Mouse (Mus musculus): ENCODE measurements around the gene Prdm11. TPM values are rescaled to one million over a fixed set of nuclear protein-coding genes. Genes with fewer than 3 reads are reported as not detected.
A peak's percentile ranks its signal among the peaks of the same experiment; 100 is the strongest.

The Prdm11 gene
- polyA plus RNA-seq, 1 experiment from 2014 or later: 7.2 TPM

DNA sequence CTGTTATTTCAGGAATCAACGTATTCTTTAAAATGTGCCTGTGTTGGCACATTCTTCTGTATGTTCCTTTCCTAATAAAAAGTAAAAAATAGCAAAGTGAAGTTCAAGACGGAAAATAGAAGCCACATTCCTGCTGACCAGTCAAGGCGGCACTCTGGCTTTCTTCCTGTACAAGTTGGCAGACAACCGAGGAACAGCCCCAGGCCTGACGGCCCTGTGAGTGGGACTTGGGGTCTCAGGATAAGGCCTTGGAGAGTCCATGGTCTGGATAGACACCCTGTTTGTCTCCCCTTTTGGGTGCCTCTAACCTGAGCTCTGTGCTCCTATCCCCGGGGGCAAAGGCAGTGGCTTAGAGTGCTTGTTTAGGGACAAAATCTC lies 30.6 kb upstream of the Prdm11 start:
- no peak overlapping the region for H3K4me3 ChIP-seq
- H3K27ac ChIP-seq: no peak overlapping the region
- H3K9me3 ChIP-seq: no peaks in the 10 kb centered on the region
- H3K4me1 ChIP-seq: peaks cover 9% of the 10 kb centered on the region
- H3K9ac ChIP-seq: no peak overlapping the region
- H3K27me3 ChIP-seq: peaks cover 7% of the 10 kb centered on the region; the same call in 1 of the 2 replicates
- no peaks in the 10 kb centered on the region for H3K36me3 ChIP-seq
- no peak for ATAC-seq (ENCODE audit: borderline replicate concordance, extremely low read depth, low FRiP score, low TSS enrichment)
- no peak overlapping the region for H3K4me2 ChIP-seq
- WGBS: 55% methylated on average over 6 of the region's 6 CpGs

- Histone ChIP-seq H3K9me3 (no peaks in the 10 kb centered on the region), H3K4me3 (no peak overlapping the region), H3K4me1 (peaks cover 3% of the 10 kb centered on the region), H3K4me2 (no peak overlapping the region), H3K36me3 (no peaks in the 10 kb centered on the region), H3K9ac (no peak overlapping the region), H3K27me3 (peaks cover 7% of the 10 kb centered on the region; the same call in 1 of the 2 replicates), H3K27ac (no peak overlapping the region)
- no peak for ATAC-seq (ENCODE audit: borderline replicate concordance, extremely low read depth, low FRiP score, low TSS enrichment)
- 36% methylated on average over 15 of the region's 15 CpGs for WGBS
Observed at GRCm38 (mm10) chr2:93075738-93076577, 30.0 kb upstream of the Prdm11 start.

DNA sequence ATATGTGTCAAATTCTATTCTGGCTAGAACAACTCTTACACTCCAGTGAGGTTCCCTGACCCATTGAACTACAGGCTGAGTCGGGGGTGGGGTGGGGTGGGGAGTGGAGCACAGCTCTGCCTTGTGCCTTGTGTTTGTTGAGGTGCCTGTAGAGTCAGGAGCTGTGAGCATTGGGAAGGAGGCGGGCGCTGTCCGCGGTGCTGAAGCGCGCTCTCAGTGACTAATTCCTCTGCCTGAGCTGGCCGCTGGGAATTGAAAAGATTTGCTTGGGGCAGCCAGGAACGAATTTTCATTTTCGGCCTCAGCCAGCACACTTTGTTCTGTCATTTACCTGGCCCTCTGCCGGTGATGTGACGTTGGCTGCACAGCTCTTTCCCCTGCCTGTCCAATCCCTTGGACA lies 25.7 kb upstream of the Prdm11 start:
- H3K9me3 ChIP-seq: no peaks in the 10 kb centered on the region
- peaks cover 7% of the 10 kb centered on the region; the same call in 1 of the 2 replicates for H3K27me3 ChIP-seq
- H3K4me2 ChIP-seq: no peak overlapping the region
- H3K4me1 ChIP-seq: 0 out of 2 replicates have a peak, but pooled peaks cover 2% of the 10 kb centered on the region
- no peak for ATAC-seq (ENCODE audit: borderline replicate concordance, extremely low read depth, low FRiP score, low TSS enrichment)
- H3K27ac ChIP-seq: no peak overlapping the region
- no peaks in the 10 kb centered on the region for H3K36me3 ChIP-seq
- 3% methylated on average over 12 of the region's 12 CpGs for WGBS
- H3K9ac ChIP-seq: no peak overlapping the region
- no peak overlapping the region for H3K4me3 ChIP-seq

- no peak overlapping the region for H3K27ac ChIP-seq
- no peak overlapping the region for H3K9ac ChIP-seq
- H3K4me3 ChIP-seq: no peak overlapping the region
- ATAC-seq (ENCODE audit: borderline replicate concordance, extremely low read depth, low FRiP score, low TSS enrichment): no peak
- no peaks in the 10 kb centered on the region for H3K4me1 ChIP-seq
- H3K27me3 ChIP-seq: peaks cover 7% of the 10 kb centered on the region; the same call in 1 of the 2 replicates
- H3K4me2 ChIP-seq: no peak overlapping the region
- H3K9me3 ChIP-seq: no peaks in the 10 kb centered on the region
- WGBS: 27% methylated on average over 2 of the region's 2 CpGs
- H3K36me3 ChIP-seq: no peaks in the 10 kb centered on the region
Observed at GRCm38 (mm10) chr2:93068942-93069341, 23.0 kb upstream of the Prdm11 start.

DNA sequence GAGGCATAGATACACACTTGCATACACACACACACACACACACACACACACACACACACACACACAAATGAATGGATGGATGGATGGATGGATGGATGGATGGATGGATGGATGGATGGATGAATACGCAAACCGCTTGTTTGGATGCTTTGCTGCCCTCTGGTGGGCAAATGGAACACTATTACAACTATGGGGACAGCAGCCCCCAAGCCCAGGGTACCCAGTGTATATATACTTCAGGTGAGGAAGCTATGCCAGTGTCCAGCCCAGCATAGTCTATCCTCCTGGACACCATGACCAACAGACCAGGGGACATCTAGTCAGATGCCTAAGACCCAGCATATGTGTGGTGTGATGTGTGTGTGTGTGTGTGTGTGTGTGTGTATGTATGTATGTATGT lies 17.4 kb upstream of the Prdm11 start:
- no peaks in the 10 kb centered on the region for H3K36me3 ChIP-seq
- ATAC-seq (ENCODE audit: borderline replicate concordance, extremely low read depth, low FRiP score, low TSS enrichment): no peak
- no peak overlapping the region for H3K27ac ChIP-seq
- 15% methylated on average over 2 of the region's 2 CpGs for WGBS
- no peak overlapping the region for H3K4me3 ChIP-seq
- no peak overlapping the region for H3K4me2 ChIP-seq
- H3K4me1 ChIP-seq: no peaks in the 10 kb centered on the region
- no peaks in the 10 kb centered on the region for H3K9me3 ChIP-seq
- no peaks in the 10 kb centered on the region for H3K27me3 ChIP-seq
- H3K9ac ChIP-seq: no peak overlapping the region

DNA sequence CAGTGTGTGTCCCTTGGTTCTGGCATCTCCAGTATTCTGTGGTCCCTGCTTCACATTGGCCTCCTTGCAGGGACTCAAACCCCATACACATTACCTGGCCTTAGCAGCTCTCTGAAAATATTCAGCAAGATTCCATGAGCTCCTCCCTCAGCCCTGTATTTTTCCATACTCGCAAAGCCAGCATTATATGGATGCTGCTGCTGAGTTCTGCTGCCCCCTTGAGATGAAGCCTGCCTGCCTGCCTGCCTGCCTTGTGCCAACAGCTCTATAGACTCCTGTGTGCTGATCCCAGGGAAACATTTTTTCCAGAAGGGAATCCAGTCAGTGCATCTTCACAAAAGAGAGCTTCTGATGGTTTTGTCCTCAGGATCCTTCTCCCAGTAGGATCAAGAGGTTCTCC lies 5.9 kb upstream of the Prdm11 start:
- Histone ChIP-seq H3K36me3 (no peaks in the 10 kb centered on the region), H3K4me1 (peaks cover 9% of the 10 kb centered on the region), H3K27me3 (no peaks in the 10 kb centered on the region), H3K27ac (no peak overlapping the region), H3K4me3 (no peak overlapping the region), H3K4me2 (no peak overlapping the region), H3K9ac (no peak overlapping the region), H3K9me3 (no peaks in the 10 kb centered on the region)
- ATAC-seq (ENCODE audit: borderline replicate concordance, extremely low read depth, low FRiP score, low TSS enrichment): no peak
- 15% methylated on average over 1 of the region's 1 CpGs for WGBS

DNA sequence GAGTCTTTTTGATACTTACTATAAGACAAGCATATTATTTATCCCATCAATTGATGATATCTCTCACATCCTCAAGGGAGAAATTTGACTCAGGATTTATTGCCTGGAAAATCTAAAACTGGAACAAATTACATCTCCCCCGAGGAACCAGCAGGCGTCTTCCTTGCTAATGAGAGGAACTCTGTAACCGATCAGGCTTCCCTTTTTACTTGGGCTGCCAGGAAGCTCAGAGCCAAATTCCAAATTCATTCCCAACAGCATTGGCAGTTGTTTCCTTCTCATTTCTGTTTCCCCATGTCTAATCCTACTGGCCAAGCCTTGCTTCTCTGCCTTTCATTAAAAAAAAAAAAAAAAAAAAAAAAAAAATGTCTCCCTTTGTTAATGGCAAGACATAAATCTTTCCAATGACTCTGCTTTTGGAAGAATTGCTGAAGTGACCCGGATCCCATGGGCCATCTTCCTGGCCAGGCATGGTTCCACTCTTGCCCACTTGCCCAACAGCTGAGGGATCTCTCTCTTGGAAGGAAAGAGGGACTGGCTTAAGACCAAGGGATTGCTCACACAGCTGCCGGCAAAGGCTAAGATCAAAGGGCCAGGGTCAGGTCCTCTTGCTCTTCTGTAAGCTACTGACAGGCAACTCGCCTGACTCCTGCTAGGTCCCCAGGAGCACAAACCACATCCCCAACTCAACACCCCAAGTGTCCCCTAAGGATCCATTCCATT lies 2.8 kb upstream of the Prdm11 start:
- WGBS: 40% methylated on average over 6 of the region's 6 CpGs
- no peak for ATAC-seq (ENCODE audit: borderline replicate concordance, extremely low read depth, low FRiP score, low TSS enrichment)

GRCm38 (mm10) chr2:93047491-93048050 lies 1.6 kb upstream of the Prdm11 start:
- Histone ChIP-seq H3K9me3 (no peaks in the 10 kb centered on the region), H3K4me3 (no peak overlapping the region)
- 81% methylated on average over 7 of the region's 7 CpGs for WGBS

More for the DNA sequence above, 2.8 kb upstream of the Prdm11 start:
- no peak overlapping the region for H3K4me2 ChIP-seq
- H3K36me3 ChIP-seq: no peaks in the 10 kb centered on the region
- H3K27me3 ChIP-seq: no peaks in the 10 kb centered on the region
- no peak overlapping the region for H3K27ac ChIP-seq
- no peaks in the 10 kb centered on the region for H3K9me3 ChIP-seq
- H3K4me3 ChIP-seq: no peak overlapping the region
- no peak overlapping the region for H3K9ac ChIP-seq
- H3K4me1 ChIP-seq: peaks cover 28% of the 10 kb centered on the region

DNA sequence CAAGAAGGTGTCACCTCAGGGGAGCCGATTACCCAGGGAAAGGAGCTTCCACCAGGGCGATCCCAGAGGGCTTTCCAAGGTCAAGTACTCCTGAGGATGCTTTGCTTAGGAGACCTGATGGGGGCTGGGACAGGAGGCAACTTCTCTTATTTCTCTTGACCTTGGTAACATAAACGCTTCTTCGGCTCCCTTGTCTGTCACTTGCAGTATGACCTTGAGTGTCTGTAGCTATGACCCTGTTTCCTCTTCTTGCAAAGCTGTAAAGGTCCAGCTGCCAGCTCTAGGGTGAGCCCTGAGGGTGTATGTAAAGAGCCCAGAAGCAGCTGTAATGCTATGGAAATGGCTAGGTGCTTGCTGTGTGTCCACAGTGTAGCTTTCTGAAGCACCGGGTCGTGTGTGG lies 1.1 kb upstream of the Prdm11 start:
- Histone ChIP-seq H3K27me3 (no peaks in the 10 kb centered on the region), H3K36me3 (no peaks in the 10 kb centered on the region), H3K4me3 (no peak overlapping the region), H3K4me2 (peak overlapping the region; percentile 72), H3K27ac (no peak overlapping the region), H3K9ac (no peak overlapping the region), H3K9me3 (no peaks in the 10 kb centered on the region), H3K4me1 (peaks cover 38% of the 10 kb centered on the region)
- ATAC-seq (ENCODE audit: borderline replicate concordance, extremely low read depth, low FRiP score, low TSS enrichment): no peak
- 59% methylated on average over 6 of the region's 6 CpGs for WGBS

More at GRCm38 (mm10) chr2:93047491-93048050, 1.6 kb upstream of the Prdm11 start:
- Histone ChIP-seq H3K27me3 (no peaks in the 10 kb centered on the region), H3K36me3 (no peaks in the 10 kb centered on the region), H3K9ac (no peak overlapping the region), H3K4me2 (no peak overlapping the region), H3K4me1 (peaks cover 32% of the 10 kb centered on the region), H3K27ac (no peak overlapping the region)
- no peak for ATAC-seq (ENCODE audit: borderline replicate concordance, extremely low read depth, low FRiP score, low TSS enrichment)

DNA sequence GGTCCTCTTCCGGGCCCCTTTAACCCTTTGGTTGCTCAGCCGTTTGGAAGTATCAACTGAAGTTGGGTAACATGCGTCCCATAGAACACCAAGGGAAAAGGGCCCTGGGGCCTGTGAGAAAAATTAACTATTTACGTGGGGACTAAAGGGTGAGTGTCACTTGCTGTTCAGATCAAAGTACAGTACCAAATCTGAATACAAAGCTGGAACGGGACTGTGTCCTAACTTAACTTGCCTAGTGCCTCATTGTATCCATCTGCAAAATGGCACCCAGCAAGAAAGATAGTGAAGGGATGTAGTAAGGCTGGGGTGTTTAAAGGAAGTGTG lies 505 bp upstream of the Prdm11 start:
- WGBS: 12% methylated on average over 5 of the region's 5 CpGs
- Histone ChIP-seq H3K9me3 (no peaks in the 10 kb centered on the region), H3K4me3 (peak overlapping the region; percentile 82), H3K4me2 (peak overlapping the region; percentile 72), H3K9ac (peak overlapping the region; percentile 99), H3K27ac (peak overlapping the region; percentile 97), H3K4me1 (peaks cover 43% of the 10 kb centered on the region), H3K36me3 (no peaks in the 10 kb centered on the region), H3K27me3 (no peaks in the 10 kb centered on the region)
- ATAC-seq (ENCODE audit: borderline replicate concordance, extremely low read depth, low FRiP score, low TSS enrichment): no peak

- Histone ChIP-seq H3K4me1 (peaks cover 54% of the 10 kb centered on the region), H3K27ac (peak overlapping the region; percentile 97), H3K36me3 (no peaks in the 10 kb centered on the region), H3K4me3 (peak overlapping the region; percentile 82), H3K27me3 (no peaks in the 10 kb centered on the region), H3K4me2 (peak overlapping the region; percentile 72), H3K9ac (peak overlapping the region; percentile 99), H3K9me3 (no peaks in the 10 kb centered on the region)
- peak; percentile 93 for ATAC-seq (ENCODE audit: borderline replicate concordance, extremely low read depth, low FRiP score, low TSS enrichment)
- WGBS: under 1% methylated on average over 48 of the region's 55 CpGs
Observed at GRCm38 (mm10) chr2:93045129-93045817, 694 bp downstream of the Prdm11 start.
